Mouse (Mus musculus): ENCODE measurements around the gene Ssxb5.
"Not testable (repeated sequence)": the region's sequence is repeated elsewhere in the genome, so short reads cannot be mapped to it uniquely, and the experiment has no call there.

DNA sequence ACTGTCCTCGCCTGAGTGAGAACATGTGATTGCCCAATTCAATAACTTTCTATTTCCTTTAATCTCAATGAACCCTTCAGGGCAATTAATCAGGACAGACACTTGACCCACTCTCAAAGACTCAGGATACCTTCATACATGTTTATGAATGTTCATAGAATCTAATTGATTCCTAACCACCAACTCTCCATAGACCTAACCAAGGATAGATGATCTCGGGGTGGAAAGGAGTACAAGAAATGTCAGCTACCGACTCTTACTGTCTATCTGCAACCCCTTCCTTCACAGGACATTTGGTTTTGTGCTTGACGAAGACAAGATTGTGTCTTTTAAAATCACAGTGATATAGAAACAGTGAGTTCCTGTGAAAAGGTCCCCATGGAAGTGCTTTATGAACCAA, at the start of gene Ssxb5:
- TF ChIP-seq CTCF, EP300 (IDR thresholded peaks at IDR 0.05; ENCODE audit: low read depth): not testable (repeated sequence)
